Mouse (Mus musculus) layer of hippocampus, postnatal 36 days (tissue): ENCODE measurements around the gene Acss1. TPM values are rescaled to one million over a fixed set of nuclear protein-coding genes. Genes with fewer than 3 reads are reported as not detected.

Source experiments
- DNase-seq, 2 experiments: peaks; one replicate each; pipeline ENCODE4 v3.0.0; 2022
- total RNA-seq, 2 experiments: library from RNA; stranded (reverse); gene quantifications; 2 replicates each; pipeline ENCODE4 v1.2.3; 2021

Acss1 gene
- total RNA-seq, 2 experiments from 2014 or later, result 22.7 to 29.9 TPM

DNA sequence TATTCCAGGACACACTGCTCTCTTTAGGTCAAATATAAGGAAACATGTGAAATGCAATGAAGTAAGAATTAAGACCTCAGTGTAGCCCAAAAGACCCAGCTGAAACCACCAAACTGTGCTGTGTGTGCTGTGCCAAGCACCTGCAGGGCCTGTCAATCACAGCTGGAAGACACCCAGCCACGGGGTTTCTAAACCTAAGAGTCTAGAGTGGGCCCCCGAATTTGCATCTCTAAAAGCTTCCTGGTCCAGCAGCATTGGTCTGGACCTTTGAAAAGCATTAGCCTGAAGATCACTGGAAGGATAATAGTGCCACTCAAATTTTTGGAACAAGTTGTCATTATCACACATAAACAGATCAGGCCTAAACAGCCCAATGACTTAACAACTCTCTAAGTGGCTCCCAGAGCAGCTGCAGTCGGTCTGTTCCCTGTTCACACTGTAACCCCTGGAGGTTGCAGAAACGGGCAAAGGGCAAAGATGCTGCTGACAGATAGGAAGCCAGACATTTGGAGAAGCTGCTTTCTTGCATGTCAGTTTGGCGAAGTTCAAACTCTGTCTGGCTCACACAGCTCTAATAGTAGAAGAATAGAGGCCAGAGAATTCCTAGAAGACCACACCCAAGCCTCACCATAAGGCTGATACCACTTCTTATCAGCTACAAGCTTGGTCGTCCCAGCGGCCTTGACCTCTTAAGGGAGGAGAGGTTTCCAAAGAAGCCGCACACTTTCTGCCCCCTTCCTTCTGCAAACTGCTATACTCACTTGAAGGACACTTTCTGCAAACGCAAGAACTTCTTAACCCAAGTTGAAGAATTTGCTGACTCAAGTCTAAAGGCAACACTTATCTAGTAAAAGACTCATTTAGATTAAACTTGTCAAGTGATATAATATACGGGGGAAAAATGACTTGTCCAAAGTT, 2.5 kb downstream of the Acss1 start:
- no peak for DNase-seq

DNA sequence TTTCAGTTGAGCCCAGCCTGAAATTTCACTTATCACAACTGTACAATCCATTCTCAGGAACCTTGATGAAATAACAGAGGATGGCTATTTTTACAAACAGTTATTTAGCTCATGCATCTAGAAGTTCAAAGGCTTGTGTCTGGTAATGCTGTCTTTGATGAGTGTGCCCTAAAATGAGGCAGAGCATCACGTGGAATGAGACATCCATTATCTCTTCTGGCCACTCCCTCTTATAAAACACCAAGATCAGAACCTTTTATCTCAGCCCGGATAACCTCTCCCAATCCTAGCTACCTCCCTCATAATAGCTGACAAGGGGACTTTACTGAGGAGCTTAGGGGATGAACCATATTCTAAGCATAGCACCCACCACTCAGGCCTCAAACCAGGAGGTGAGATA, 3.3 kb downstream of the Acss1 start:
- no peak for DNase-seq

- no peak for DNase-seq
These were observed 4.0 kb downstream of the Acss1 start for GRCm38 (mm10) chr2:150664152-150664920.

GRCm38 (mm10) chr2:150663255-150663654, 5.0 kb downstream of the Acss1 start:
- DNase-seq, result no peak

GRCm38 (mm10) chr2:150662007-150662406, 6.3 kb downstream of the Acss1 start:
- no peak for DNase-seq

DNA sequence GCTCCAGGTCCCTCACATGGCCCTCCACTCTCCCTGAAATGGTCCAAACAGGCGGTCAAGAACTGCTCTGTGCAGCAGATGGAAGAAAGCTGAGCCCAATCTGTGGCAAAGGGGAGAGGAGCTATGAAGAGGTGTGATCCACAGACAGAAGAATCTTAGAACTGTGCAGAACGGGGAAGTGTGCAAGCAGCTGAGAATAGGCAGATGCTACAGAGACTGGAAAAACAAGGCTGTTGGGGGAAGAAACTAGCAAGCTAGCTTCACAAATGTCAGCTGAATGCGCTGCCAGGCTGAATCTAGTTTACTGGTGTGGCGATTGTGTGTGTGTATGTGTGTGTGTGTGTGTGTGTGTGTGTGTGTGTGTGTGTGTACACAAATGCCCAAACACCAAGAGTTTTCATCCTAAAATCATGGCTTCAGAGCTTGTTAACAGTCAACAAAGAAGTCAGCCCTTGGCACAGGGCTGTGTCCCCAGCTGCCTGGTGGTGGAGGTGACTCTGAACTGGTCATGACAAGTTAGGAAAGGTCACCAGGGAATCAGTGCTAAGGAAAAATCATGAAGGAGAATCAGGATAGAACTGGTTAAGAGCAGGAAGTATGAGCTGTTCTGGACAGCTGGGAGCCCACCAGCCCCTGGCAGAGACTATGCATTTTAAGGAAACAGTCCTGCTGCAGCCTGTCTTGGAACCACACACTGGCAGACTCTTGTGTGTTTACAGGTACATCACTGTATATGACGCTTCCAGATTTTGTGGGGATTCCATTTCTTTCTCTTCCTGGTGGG, 7.4 kb downstream of the Acss1 start:
- peak in 1 of 2 experiments; percentile 20 for DNase-seq

GRCm38 (mm10) chr2:150660049-150660448, 8.3 kb downstream of the Acss1 start:
- DNase-seq, result no peak

- DNase-seq, result no peak
These were observed 11.1 kb downstream of the Acss1 start for GRCm38 (mm10) chr2:150656975-150657768.

GRCm38 (mm10) chr2:150656112-150656511, 12.2 kb downstream of the Acss1 start:
- DNase-seq, result no peak

DNA sequence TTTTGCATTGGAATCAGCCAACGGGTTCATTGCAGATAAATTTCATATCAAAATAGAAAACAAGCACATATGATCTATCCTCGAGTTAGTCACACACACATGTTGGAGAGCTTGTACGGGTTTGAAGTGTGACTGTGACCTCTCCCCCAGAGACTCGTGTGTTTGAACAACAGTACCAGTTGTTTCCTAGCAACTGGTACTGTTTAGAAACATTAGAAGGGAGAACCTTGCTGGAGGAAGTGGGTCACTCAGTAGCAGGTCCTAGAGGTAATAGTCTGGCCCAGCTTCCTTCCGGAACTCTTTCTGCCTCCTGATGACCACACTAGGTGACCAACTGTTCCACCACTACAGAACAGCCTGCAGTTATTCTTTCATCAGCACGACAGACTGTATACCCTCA, 13.0 kb downstream of the Acss1 start:
- no peak for DNase-seq

DNA sequence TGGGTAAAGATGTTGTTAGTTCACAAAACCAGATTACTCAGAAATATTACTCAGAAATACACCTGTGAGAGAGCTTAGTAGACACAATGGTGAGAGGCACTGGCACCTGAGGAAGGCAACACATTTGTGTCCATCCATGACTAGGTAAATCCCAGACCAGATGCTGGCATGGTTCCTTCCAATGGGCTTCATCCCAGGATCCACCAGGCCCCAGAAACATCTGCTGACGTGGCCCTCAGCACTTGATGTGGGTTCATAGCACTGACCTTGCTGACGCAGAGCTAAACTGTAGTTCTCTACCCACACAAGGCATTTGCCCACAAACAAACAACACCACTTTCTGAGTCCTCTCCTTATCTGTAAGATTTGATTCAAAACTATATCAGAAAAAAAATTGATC, 13.5 kb downstream of the Acss1 start:
- DNase-seq, result no peak

DNA sequence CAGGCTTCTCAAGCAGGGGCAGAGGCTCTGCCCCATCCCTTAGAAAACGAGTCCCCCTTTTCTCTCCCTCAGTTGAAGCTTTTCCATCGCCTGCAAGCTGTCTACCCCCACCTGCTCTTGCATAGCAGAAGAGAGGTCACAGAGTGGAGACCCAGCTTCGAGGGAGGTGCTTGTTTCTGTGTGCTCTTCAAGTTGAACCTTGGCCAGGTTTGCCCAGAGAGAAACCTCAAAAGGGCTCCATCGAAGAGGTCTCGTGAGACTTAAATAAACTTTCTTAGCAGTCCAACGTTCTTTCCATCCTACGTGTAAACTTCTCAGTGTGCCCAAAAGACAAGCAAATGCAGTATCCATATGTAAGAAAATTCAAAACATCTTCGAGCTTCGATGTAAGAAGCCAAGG, 16.9 kb downstream of the Acss1 start:
- no peak for DNase-seq

- no peak for DNase-seq
These were observed 17.7 kb downstream of the Acss1 start for GRCm38 (mm10) chr2:150650511-150651074.

GRCm38 (mm10) chr2:150648300-150648895, 19.9 kb downstream of the Acss1 start:
- peak in 1 of 2 experiments; percentile 22 for DNase-seq

GRCm38 (mm10) chr2:150647681-150648299, 20.5 kb downstream of the Acss1 start:
- DNase-seq, result no peak

GRCm38 (mm10) chr2:150646411-150647121, 21.7 kb downstream of the Acss1 start:
- DNase-seq, result no peak

- no peak for DNase-seq
These were observed 23.1 kb downstream of the Acss1 start for GRCm38 (mm10) chr2:150645225-150645624.

- peak; percentile 57 to 77 for DNase-seq
These were observed 24.4 kb downstream of the Acss1 start for GRCm38 (mm10) chr2:150643726-150644415.

DNA sequence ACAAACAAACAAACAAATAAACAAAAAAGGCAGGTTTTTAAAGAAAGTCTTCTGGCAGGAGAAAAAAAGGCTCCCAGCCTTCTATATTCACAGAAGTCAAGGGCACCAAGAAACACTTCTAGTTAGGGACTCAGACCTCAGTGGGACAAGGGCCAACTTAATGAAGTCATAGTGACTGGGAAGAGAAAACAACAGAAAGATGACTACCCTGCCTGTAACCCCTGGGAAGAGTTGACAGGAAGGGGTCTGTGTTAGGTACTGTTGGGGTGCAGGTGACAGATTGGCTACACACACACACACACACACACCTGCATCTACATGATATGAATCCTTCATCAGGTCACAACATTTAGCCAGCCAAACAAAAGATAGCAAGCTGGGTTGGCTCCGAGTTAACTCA, 25.1 kb downstream of the Acss1 start:
- no peak for DNase-seq
